Mouse (Mus musculus) lung, embryonic 14.5 days (tissue): ENCODE measurements around the gene Gja1. TPM values are rescaled to one million over a fixed set of nuclear protein-coding genes. Genes with fewer than 3 reads are reported as not detected.

ENCODE experiments used
- ATAC-seq: fragments of 200-750 bp; cut with Nextera tagmentation; 2 replicates; pipeline ENCODE4 v1.8.0; 2017; ENCODE audit warnings: mild to moderate bottlenecking, moderate TSS enrichment, moderate library complexity; ENCODE audit not compliant: insufficient read depth
- DNase-seq: peaks from one replicate; pipeline ENCODE4 v3.0.0-alpha.2; 2015
- H3K27ac ChIP-seq: fragments of 300-500 bp; sonication (generic); 2 replicates; pipeline ENCODE4 v1.5.1; 2014; ENCODE audit warnings: low read depth, mild to moderate bottlenecking, moderate library complexity
- H3K27me3 ChIP-seq: fragments of 300-500 bp; sonication (generic); 2 replicates; pipeline ENCODE4 v1.6.1; 2014; ENCODE audit warnings: low read length, control low read depth; ENCODE audit not compliant: insufficient read depth
- H3K36me3 ChIP-seq: fragments of 300-500 bp; sonication (generic); 2 replicates; pipeline ENCODE4 v1.6.1; 2014; ENCODE audit warnings: control low read depth; ENCODE audit not compliant: insufficient read depth
- H3K4me1 ChIP-seq: fragments of 300-500 bp; sonication (generic); 2 replicates; pipeline ENCODE4 v1.6.1; 2014; ENCODE audit warnings: antibody characterized with exemption, control low read depth; ENCODE audit not compliant: insufficient read depth
- H3K4me2 ChIP-seq: fragments of 300-500 bp; sonication (generic); 2 replicates; pipeline ENCODE4 v1.6.1; 2014; ENCODE audit warnings: mild to moderate bottlenecking
- H3K4me3 ChIP-seq: fragments of 300-500 bp; sonication (generic); 2 replicates; pipeline ENCODE4 v1.5.1; 2014; ENCODE audit warnings: low read depth, low read length
- H3K9ac ChIP-seq: fragments of 300-500 bp; sonication (generic); 2 replicates; pipeline ENCODE4 v1.6.1; 2014
- H3K9me3 ChIP-seq: fragments of 300-500 bp; sonication (generic); 2 replicates; pipeline ENCODE4 v1.6.1; 2016; ENCODE audit warnings: low read depth, low read length, control low read depth
- CTCF ChIP-seq: IDR thresholded peaks from 2 replicates; pipeline ENCODE4 v1.5.1; 2016; ENCODE audit warnings: antibody characterized with exemption, low read depth
- WGBS: fragments of 180-500 bp; shearing (Covaris S2); extraction: QIAGEN DNeasy Blood & Tissue Kit; methylation state at CpG from one replicate; pipeline ENCODE4 v1.1.7; 2014; 5-methylcytosine and 5-hydroxymethylcytosine counted together
- polyA plus RNA-seq: library from polyadenylated mRNA; unstranded; fragments of >200 nt; fragmentation: Nextera tagmentation; extraction: Ambion mirVana; gene quantifications from 2 replicates; pipeline ENCODE4 v1.2.1, GENCODE M21; 2014

The Gja1 gene
- polyA plus RNA-seq, 1 experiment from 2014 or later: 118 TPM

DNA sequence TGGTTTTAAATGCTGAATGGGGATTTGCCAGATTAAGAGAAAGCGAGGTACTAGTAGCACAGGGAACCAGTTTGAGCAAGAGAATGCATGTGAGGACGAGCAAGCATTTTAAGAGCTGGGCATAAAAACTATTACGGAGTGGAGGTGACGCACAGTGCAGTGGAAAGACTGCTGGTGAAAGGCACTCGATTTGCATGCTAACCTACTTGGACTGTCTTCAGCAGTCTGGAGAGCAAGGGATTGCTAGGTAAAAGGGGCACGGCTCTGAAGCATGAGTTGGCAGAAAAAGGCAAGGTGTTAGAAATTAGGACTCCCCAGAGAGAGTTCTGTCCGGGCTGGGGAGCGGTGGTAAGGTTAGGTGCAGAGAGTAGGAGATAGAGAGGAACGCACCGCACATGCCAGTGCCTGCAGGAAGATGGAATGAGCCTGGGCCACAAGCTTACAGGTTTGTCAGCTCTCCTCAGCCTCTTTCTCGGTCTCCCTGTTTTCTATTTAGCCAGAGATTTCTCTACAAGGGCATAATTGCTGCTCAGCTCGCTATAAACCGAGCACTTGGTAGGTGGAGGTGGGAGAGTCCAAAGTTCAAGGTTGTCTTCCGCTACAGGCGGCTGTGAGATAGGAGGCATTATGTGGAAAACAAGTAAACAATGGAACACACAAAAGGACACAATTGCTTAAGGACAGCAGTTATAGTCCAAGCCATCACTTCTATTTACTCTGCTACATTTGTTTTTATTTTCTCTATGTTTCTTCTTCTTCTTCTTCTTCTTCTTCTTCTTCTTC is 48.1 kb downstream of the Gja1 start:
- Histone ChIP-seq H3K36me3 (no peaks in the 10 kb centered on the region), H3K27me3 (no peaks in the 10 kb centered on the region), H3K27ac (no peak overlapping the region), H3K9me3 (no peaks in the 10 kb centered on the region), H3K9ac (no peak overlapping the region), H3K4me1 (no peaks in the 10 kb centered on the region), H3K4me2 (no peak overlapping the region), H3K4me3 (no peak overlapping the region)
- no peak for DNase-seq
- 84% methylated on average over 15 of the region's 15 CpGs for WGBS
- no peak for ATAC-seq
- TF ChIP-seq CTCF: no peak

DNA sequence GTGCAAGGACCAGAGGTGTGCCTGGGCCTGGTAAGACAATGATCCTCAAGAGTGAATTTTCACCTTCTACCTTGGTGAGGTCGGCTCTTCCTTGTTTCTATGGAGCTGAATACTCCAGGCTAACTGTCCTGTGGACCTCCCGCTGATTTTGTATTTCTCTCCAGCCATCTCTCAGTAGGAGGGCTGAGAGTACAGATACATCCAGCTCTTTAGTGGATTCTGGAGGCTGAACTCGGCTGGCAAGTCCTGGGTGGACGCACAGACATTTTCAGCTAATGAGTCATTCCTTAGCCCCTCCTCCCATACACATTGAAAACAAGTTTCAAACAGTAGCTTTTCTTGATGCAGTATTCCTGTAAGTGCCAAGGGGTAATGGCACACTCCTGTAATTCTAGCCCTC is 49.2 kb downstream of the Gja1 start:
- Histone ChIP-seq H3K4me1 (no peaks in the 10 kb centered on the region), H3K36me3 (no peaks in the 10 kb centered on the region), H3K9me3 (no peaks in the 10 kb centered on the region), H3K4me2 (no peak overlapping the region), H3K27me3 (no peaks in the 10 kb centered on the region), H3K9ac (no peak overlapping the region), H3K27ac (no peak overlapping the region), H3K4me3 (no peak overlapping the region)
- ATAC-seq: no peak
- DNase-seq: no peak
- TF ChIP-seq CTCF: no peak
- 58% methylated on average over 4 of the region's 4 CpGs for WGBS

DNA sequence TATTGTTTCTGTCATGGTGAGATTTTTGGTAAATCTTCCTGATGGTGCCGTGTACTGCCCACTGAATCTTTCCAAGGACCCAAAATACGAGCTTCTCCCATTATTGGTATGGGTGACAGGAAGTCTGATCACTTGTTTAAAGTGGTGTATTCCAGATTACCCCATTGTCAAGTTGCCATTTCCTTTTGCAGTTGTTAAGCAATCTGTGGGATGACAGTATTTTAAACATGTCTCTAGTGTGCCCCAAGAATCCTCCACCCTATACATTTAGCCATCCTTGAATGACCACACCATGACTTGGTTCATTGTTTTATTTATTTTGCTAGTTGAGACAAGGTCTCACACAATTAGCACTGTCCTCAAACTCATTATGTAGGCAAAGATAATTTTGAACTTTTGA is 50.3 kb downstream of the Gja1 start:
- Histone ChIP-seq H3K9ac (no peak overlapping the region), H3K27ac (no peak overlapping the region), H3K36me3 (no peaks in the 10 kb centered on the region), H3K4me3 (no peak overlapping the region), H3K27me3 (no peaks in the 10 kb centered on the region), H3K4me1 (peaks cover 5% of the 10 kb centered on the region; the same call in 1 of the 2 replicates), H3K4me2 (no peak overlapping the region), H3K9me3 (no peaks in the 10 kb centered on the region)
- ATAC-seq: no peak
- WGBS: 49% methylated on average over 2 of the region's 2 CpGs
- no peak for DNase-seq
- no peak for TF ChIP-seq CTCF

DNA sequence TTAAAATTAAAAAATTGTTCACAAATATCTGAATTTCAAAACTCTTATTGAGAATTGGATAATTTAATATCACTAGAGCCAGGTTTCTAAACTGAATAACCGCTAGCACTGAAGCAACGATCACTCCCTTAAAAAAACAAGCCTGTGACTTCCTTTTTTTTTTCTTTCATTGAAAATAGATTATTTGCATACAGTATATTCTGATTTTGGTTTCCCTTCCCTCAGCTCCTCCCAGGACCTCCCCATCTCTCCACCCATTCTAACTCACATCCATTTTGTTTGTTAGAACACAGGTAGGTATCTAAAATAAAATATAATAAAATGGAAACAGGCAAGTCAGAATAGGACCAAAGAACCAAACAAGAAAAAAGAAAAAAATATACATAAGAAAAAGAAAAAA is 50.7 kb downstream of the Gja1 start:
- Histone ChIP-seq H3K4me1 (peaks cover 5% of the 10 kb centered on the region; the same call in 1 of the 2 replicates), H3K27me3 (no peaks in the 10 kb centered on the region), H3K9me3 (no peaks in the 10 kb centered on the region), H3K4me3 (no peak overlapping the region), H3K36me3 (no peaks in the 10 kb centered on the region), H3K9ac (no peak overlapping the region), H3K27ac (no peak overlapping the region), H3K4me2 (no peak overlapping the region)
- WGBS: 85% methylated on average over 2 of the region's 2 CpGs
- no peak for ATAC-seq
- TF ChIP-seq CTCF: no peak
- no peak for DNase-seq

DNA sequence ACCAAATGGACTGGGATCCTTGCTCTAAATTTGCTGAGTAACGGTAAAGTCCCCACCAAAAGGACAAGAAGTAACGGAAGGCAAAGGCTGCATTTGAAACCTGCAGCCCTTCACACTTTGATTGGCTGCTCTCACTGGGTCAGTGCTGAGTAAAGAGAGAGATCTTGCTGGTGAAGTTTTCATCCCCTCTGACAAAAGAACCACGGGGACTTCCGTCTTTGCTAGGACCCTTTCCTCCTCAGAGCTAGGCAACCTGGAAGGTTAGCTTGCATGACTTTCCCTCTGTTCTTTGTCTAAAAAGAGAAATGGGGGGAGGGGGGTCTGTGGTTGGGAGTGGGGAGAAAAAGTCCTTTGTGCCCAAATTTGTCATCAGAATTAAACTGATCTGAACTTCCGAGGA is 51.9 kb downstream of the Gja1 start:
- H3K9ac ChIP-seq: no peak overlapping the region
- TF ChIP-seq CTCF: no peak
- ATAC-seq (no peak), DNase-seq (no peak)
- no peak overlapping the region for H3K4me2 ChIP-seq
- no peak overlapping the region for H3K4me3 ChIP-seq
- H3K9me3 ChIP-seq: no peaks in the 10 kb centered on the region
- no peak overlapping the region for H3K27ac ChIP-seq
- 77% methylated on average over 5 of the region's 5 CpGs for WGBS
- H3K36me3 ChIP-seq: no peaks in the 10 kb centered on the region
- no peaks in the 10 kb centered on the region for H3K27me3 ChIP-seq
- H3K4me1 ChIP-seq: peaks cover 5% of the 10 kb centered on the region; the same call in 1 of the 2 replicates

DNA sequence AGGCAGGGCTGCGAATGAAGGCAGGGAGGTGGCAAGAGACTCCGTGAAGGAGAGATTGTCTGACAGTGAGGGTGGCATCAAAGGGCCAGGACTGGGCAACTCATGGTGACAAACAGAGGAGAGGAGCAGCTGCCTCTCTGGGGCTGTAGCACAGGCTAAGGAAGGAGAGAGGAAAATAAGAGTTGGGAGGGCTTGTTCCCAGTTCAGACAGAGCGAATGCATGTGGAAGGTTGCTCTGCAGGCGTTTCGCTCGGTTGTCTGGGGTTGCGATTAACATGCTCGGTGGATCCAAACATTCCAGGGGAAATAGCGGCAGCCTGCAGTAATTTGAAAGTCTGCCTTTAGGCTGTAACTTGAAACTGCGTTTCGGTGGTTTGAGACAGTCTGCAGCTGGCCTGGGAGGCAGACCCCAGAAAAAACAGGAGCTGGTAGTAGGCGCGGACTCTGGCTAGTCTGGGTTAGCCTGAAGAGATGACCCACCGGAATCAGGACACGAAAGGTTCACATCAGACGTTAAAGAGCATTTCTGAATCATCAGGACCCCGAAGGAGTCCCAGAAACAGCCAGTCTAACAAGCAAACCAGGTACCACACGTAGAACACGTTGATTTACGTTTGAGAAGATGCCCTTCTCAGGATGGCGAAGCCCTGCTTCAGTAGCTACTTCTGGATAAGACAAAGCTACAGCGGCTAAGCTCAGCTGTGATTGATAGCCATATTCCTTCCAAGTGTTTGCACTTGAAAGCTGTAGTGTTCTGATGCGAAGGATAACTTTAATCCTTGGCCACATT is 54.7 kb downstream of the Gja1 start:
- Histone ChIP-seq H3K9ac (peak overlapping the region; percentile 41; the same call in 1 of the 2 replicates), H3K4me2 (peak overlapping the region; percentile 66), H3K27me3 (no peaks in the 10 kb centered on the region), H3K4me3 (peak overlapping the region; percentile 24), H3K36me3 (no peaks in the 10 kb centered on the region), H3K27ac (peak overlapping the region; percentile 55; the same call in 1 of the 2 replicates), H3K9me3 (no peaks in the 10 kb centered on the region), H3K4me1 (peaks cover 5% of the 10 kb centered on the region; the same call in 1 of the 2 replicates)
- peak; percentile 82 for DNase-seq
- WGBS: 7% methylated on average over 23 of the region's 23 CpGs
- peak; percentile 84 for ATAC-seq
- no peak for TF ChIP-seq CTCF

DNA sequence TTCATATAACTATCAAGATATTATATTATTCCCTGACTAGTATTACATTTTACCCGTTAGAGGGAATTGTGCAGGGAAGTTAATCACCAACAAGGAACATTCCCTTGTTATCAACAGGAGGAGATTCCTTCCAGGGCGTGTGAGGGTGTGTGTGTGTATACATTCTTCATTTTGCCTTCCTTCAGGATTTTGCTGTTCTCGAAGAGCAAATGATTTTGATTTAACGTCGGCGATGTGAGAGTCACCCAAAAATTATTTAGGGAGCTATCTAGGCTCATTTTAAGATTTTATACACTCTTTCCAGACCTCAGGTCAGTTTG is 55.2 kb downstream of the Gja1 start:
- Histone ChIP-seq H3K27me3 (no peaks in the 10 kb centered on the region), H3K9me3 (no peaks in the 10 kb centered on the region), H3K4me3 (no peak overlapping the region), H3K9ac (no peak overlapping the region), H3K4me2 (peak overlapping the region; percentile 66), H3K4me1 (peaks cover 5% of the 10 kb centered on the region; the same call in 1 of the 2 replicates), H3K36me3 (no peaks in the 10 kb centered on the region), H3K27ac (no peak overlapping the region)
- ATAC-seq (no peak), DNase-seq (no peak)
- TF ChIP-seq CTCF: no peak
- 25% methylated on average over 6 of the region's 6 CpGs for WGBS
